Mouse (Mus musculus) layer of hippocampus, adult 2 months (tissue): ENCODE data around the gene Rbks. TPM values are rescaled to one million over a fixed set of nuclear protein-coding genes. Genes with fewer than 3 reads are reported as not detected.
A peak's percentile ranks its signal among the peaks of the same experiment; 100 is the strongest.

Experiments
- DNase-seq, 2 experiments: peaks; one replicate each; pipeline ENCODE4 v3.0.0; 2022; ENCODE audit warnings: low spot score in 2 of 2
- H3K27ac ChIP-seq: fragments of 200-600 bp; 2 replicates; pipeline ENCODE4 v1.8.1; 2022
- H3K4me3 ChIP-seq: fragments of 200-600 bp; 2 replicates; pipeline ENCODE4 v1.8.1; 2022; ENCODE audit warnings: mild to moderate bottlenecking
- CTCF ChIP-seq: fragments of 200-600 bp; conservative IDR thresholded peaks from 2 replicates; pipeline ENCODE4 v1.8.1; 2022; ENCODE audit warnings: antibody characterized with exemption, mild to moderate bottlenecking, moderate library complexity
- total RNA-seq, 2 experiments: library from RNA; stranded (reverse); gene quantifications; 2 replicates each; pipeline ENCODE4 v1.2.3; 2021

The Rbks gene
- total RNA-seq, 2 experiments from 2014 or later = 4.0 to 4.4 TPM

DNA sequence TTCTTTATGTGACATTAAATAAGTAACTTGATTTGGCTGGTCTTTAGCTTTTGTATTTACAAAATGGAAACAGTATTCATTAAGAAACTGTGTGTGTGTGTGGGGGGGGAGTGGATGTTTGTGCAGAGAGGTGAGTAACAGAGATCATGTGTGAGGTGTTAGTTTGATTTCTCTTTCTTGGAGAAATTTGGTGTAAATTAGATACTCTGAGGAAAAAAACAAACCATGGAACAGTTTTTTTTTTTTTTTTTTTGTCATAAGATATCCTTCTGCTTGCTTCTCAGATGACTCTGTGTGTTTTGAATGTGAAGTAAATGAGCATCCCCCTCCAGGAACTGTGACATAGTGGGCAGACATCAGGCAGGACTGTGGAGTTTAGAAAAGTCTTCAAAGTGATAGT, 2.0 kb upstream of the Rbks start:
- no peak for TF ChIP-seq CTCF
- no peak overlapping the region for H3K4me3 ChIP-seq
- H3K27ac ChIP-seq = peak overlapping the region; percentile 98; the same call in 1 of the 2 replicates

DNA sequence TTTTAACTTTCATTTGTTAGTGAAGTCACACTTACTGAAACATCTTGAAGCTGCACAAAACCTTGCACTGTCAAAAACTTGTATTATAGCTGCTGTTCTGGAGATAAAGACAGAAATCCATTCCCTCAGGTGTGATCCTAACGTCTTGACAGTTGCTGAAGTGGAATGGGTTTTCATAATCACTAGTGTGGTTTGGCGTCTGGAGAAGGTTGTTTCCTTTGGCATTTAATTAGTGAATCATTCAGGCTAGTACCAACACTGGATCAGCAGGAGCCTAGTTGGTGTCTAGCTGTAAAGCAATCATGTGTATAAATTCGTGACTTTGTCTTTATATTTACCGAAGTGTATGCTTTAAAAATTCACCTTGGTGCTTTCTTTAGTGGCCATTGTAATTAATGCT, 1.5 kb upstream of the Rbks start:
- Histone ChIP-seq H3K4me3 (peak overlapping the region; percentile 92), H3K27ac (peak overlapping the region; percentile 98)
- no peak for TF ChIP-seq CTCF
- no peak for DNase-seq

More for the DNA sequence above, 2.0 kb upstream of the Rbks start:
- no peak for DNase-seq

DNA sequence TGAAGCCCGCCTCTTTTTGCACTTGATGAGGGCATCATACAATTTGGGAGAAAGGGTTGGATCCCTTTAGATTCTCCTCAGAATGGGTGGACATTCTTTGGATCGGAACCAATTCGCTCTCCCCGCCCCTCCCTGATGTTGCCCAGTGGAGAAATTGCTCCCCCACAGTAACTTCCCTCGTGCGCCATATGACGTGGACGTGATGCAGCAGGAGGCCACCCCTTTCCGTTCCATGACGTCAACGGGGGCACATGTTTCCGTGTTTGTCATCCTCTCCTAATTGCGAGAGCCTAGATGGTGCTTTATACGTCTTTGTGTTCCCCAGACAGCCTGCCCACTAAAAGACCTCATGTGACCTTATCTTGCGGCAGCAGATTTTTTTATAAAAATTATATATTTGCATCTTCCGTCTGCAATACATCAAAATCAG, 885 bp upstream of the Rbks start:
- Histone ChIP-seq H3K4me3 (peak overlapping the region; percentile 92), H3K27ac (peak overlapping the region; percentile 98)
- peak; percentile 83 to 90 for DNase-seq
- TF ChIP-seq CTCF = no peak

DNA sequence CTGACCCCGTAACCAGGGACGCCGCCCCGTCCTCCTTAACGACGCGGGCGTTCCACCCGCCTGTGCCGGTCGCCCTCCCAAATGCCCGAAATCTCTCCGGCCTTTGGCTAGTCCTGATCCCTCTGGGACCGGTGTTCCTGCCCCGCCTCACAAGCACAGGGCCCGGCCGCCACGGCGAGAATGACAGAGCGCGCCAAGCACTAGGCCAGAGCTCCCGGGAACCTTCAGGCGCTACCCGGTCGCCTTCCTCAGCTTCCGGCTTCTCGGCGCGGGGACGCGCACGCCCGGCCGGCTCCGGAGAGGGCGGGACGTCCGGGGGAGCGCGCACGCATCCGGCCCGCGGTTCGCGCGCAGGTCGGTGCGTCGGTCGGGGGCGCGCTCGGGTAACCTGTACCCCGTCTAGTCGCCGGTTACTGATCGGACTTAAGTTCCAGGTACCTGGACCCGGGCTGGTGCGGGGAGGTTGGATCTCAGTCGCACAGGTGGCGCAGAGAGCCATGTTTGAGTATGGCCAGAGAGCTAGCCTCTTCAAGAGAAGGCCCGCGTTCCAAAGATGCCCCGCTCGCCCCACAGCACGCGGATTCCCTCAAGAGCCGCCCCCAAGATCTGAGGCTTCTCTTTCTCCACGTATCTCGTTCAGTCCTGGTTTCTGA, 343 bp upstream of the Rbks start, which contains the start of gene Babam2:
Babam2 (plus strand) TSS at position 41 of the 653 bp plus-strand sequence.
- peak; percentile 83 to 90 for DNase-seq
- Histone ChIP-seq H3K27ac (peak within 1 kb of the TSS; percentile 98), H3K4me3 (peak within 1 kb of the TSS; percentile 92)
- no peak; the same call in 1 of the 2 replicates for TF ChIP-seq CTCF

DNA sequence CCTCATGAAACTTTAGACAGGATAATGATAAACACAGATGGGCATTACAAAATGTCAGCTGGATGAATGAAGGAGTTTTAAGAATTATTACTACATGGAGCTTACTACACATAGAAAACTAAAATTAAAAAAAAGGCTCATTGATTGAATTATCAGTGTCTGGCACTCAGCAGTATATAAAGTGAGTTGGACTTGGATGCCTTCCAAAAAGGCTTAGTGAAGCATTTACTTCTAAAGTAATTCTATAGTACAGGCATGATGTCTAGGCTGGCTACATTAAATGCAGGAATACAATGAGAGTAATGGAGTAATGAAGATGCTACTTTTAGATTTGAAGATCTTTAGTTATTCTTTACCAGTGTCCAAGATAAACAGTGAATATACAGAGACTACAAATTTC, 4.2 kb downstream of the Rbks start:
- DNase-seq = no peak
- H3K27ac ChIP-seq = no peak overlapping the region
- no peak overlapping the region for H3K4me3 ChIP-seq
- TF ChIP-seq CTCF = no peak

DNA sequence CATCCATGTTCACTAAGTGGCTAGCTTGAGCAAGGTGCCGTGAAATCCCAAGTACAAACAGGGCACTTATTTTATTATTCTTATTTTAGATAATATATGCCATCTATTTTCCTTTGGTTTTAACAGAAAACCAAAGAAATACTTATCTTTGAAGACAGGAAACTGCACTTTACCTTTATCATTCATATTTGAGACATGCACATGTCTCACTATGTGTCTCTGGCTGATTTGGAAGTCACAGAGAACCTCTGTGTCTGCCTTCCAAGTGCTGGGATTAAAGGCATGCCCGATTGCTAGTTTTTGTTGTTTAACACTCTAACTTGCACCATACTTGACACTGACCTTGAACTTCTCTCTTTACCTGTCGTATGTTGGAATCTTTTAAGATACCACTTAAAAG, 9.5 kb downstream of the Rbks start:
- Histone ChIP-seq H3K4me3 (no peak overlapping the region), H3K27ac (no peak overlapping the region)
- no peak for DNase-seq
- TF ChIP-seq CTCF = no peak

DNA sequence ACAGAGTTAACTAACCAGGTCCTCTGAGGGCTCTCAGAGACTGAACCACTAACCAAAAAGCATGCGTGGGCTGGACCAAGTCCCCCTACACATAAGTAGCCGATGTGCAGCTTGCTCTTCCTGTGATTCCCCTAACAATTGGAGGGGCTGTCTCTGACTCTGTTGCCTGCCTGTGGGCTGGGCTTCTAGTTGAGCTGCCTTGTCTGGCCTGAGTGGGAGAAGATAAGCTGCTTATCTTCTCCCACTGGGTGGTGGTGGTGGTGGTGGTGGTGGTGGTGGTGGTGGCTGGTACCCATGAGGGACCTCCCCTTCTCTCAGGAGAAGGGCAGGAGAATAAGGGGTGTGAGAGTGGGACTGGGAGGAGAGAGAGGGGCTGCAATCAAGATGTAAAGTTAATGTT, 11.4 kb downstream of the Rbks start:
- TF ChIP-seq CTCF = no peak
- no peak for DNase-seq
- Histone ChIP-seq H3K27ac (peak overlapping the region; percentile 36; the same call in 1 of the 2 replicates), H3K4me3 (no peak overlapping the region)

DNA sequence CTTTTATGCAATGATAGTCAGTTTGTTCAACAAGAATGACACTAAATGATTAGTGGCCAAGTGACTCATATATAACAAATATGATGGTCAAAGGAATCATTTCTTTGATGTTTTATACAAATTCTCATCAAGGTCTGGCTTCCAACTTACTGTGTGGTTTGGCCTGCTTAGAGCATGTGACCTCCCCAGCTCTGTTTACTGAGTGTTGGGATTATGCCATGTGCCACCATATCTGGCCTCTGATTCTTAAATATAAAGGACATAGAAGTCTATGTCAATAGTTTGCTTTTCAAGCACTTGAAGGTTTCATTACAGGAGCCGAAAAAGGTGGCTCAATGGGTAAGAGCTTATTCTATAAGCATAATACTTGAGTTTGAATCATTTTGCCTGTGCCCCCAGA, 15.1 kb downstream of the Rbks start:
- DNase-seq = no peak
- Histone ChIP-seq H3K4me3 (no peak overlapping the region), H3K27ac (no peak overlapping the region)
- TF ChIP-seq CTCF = no peak

DNA sequence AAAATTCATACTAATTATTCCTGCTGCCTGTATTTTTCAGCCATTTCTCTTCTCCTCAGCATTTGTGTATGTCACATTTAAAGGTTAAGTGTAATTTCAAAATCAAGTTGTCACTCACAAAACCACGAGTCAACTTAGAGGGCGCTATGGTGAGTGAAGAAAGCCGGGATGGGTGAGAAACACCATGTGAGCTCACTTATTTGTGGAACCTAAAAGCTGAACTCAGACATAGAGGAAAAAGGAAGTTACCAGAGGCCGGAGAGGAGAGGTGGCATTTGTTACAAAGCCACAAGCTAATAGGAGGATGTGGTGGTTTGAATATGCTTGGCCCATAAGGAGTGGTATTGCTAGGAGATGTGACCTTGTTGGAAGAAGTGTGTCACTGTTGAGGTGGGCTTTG, 17.2 kb downstream of the Rbks start:
- no peak for TF ChIP-seq CTCF
- H3K4me3 ChIP-seq = no peak overlapping the region
- no peak for DNase-seq
- no peak overlapping the region for H3K27ac ChIP-seq

DNA sequence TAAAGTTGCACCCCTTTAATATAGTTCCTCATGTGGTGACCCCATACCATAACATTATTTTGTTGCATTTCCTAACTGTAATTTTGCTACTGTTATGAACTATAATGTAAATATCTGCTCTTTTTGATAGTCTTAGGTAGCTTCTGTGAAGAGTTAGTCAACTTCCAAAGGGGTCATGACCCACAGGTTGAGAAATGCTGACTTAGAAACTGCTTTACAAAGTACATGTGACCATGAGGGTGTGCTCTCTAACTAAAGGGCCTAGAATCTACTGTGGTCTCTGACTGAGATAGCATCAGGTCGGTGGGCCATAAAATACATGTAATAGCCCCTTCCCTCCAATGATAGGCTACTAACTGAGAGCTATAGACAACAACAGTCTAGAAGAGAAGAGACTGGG, 19.4 kb downstream of the Rbks start:
- H3K4me3 ChIP-seq = no peak overlapping the region
- no peak for TF ChIP-seq CTCF
- H3K27ac ChIP-seq = 0 out of 2 replicates have a peak overlapping the region, but pooled peaks have one; percentile 71
- DNase-seq = no peak

DNA sequence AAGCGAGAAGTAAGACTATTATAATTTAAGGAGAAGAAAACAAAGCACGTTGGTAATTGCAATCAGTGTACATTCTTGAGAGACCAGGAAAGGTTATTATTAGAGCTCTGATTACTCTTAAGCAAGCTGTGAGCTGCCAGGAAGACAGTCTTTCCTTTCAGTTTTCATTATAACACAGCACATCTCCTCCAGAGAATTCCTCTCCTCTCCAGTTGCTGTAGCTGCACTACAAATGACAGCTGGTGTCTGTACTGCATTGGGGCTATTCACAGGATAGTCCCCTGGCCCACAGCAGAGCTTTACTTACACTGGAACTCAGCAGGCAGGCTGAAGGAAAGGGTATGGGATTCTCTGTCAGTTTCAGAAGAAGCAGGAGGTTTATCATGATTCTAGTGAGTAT, 24.0 kb downstream of the Rbks start:
- TF ChIP-seq CTCF = no peak
- DNase-seq = no peak
- Histone ChIP-seq H3K27ac (peak overlapping the region; percentile 14; the same call in 1 of the 2 replicates), H3K4me3 (no peak overlapping the region)

DNA sequence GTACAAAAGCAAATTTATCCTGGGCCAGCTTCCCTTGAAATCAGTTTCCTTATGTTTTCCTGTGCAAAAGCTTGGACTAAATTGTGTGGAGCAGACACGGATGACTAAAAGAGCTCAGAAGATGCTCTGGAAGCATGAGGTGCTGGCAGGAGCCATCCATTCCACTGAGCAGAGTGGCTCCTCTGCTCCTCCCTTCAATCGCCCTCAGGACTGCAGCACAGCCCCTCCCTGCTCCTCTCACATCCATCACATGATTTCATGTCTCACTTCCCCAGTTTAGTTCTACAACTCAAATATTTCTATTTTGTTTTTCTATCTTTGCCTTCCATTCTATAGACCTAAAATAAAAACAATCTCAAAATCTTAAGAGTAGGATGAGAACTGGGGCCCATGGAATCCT, 26.3 kb downstream of the Rbks start:
- no peak for TF ChIP-seq CTCF
- H3K4me3 ChIP-seq = no peak overlapping the region
- peak overlapping the region; percentile 68; the same call in 1 of the 2 replicates for H3K27ac ChIP-seq
- DNase-seq = no peak

DNA sequence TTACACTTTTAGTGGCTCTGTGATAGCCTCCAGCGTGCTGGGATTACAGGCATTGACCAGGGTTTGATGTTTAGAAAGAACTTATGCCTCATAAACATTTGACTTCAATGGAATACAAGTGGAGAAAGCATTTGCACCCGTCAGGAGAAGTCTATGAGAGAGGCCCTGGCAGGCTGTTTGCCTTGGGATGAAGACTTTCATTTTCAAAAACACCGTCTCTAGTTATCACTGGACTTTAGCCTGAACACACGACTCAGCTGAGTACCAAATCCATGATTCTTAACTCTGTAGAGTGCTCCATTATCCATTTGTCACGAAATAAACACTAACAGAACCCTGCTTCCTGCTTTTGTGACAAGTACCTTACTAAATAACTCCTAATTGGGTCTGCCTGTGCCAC, 27.4 kb downstream of the Rbks start:
- Histone ChIP-seq H3K4me3 (no peak overlapping the region), H3K27ac (peak overlapping the region; percentile 68)
- no peak for DNase-seq
- TF ChIP-seq CTCF = no peak

DNA sequence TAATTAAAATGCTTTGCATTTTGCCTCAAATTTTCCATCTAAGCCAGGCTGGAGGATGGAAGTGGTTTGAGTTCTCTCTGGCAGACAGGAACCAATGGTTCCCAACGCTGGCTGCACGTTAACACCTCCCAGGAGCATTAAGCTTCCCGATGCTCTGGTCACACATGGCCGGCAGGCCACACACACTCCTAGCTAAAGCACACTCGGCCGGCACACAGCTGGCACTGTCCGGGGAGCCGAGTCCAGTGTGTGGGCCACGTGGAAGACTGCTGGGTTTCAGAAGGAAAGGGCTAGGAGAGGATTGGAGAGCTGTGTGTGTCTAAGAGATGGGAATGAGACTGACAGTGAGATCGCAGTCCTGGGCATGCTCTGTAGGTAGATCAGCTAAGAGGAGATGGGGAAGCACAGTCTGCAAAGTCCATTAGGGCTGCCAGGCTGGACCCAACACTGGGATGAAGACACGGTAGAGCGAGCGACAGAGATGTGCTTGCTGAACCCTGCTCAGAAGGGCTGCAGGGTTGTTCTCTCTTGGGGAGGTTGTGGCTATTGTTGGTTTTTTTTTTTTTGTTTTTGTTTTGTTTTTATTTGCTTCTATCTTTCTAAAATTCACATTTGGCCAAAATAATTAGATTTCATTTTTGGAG, 29.0 kb downstream of the Rbks start:
- no peak overlapping the region for H3K4me3 ChIP-seq
- no peak for DNase-seq
- 0 out of 2 replicates have a peak overlapping the region, but pooled peaks have one; percentile 7 for H3K27ac ChIP-seq
- TF ChIP-seq CTCF = no peak
